Mouse (Mus musculus) hindbrain, embryonic 14.5 days (tissue): ENCODE results near the gene Rbbp4. TPM values are rescaled to one million over a fixed set of nuclear protein-coding genes. Genes with fewer than 3 reads are reported as not detected.
A peak's percentile ranks its signal among the peaks of the same experiment; 100 is the strongest.

Experiments used
- ATAC-seq: fragments of 200-750 bp; cut with Nextera tagmentation; 2 replicates; pipeline ENCODE4 v1.8.0; 2017; ENCODE audit warnings: moderate number of reproducible peaks, mild to moderate bottlenecking, moderate TSS enrichment, moderate library complexity; ENCODE audit not compliant: low FRiP score
- DNase-seq: peaks from one replicate; pipeline ENCODE4 v3.0.0-alpha.2; 2015; ENCODE audit warnings: low spot score
- H3K27ac ChIP-seq: fragments of 300-500 bp; sonication (generic); 2 replicates; pipeline ENCODE4 v1.5.1; 2014; ENCODE audit warnings: mild to moderate bottlenecking, moderate library complexity
- H3K27me3 ChIP-seq: fragments of 300-500 bp; sonication (generic); 2 replicates; pipeline ENCODE4 v1.6.1; 2014; ENCODE audit warnings: mild to moderate bottlenecking, low read length, mixed read lengths; ENCODE audit not compliant: control insufficient read depth, insufficient read depth
- H3K36me3 ChIP-seq: fragments of 300-500 bp; sonication (generic); replicated peaks from 2 replicates; pipeline ENCODE4 v1.6.1; 2014; ENCODE audit not compliant: control insufficient read depth, insufficient read depth
- H3K4me1 ChIP-seq: fragments of 300-500 bp; sonication (generic); replicated peaks from 2 replicates; pipeline ENCODE4 v1.6.1; 2014; ENCODE audit warnings: antibody characterized with exemption, low read length, mixed read lengths; ENCODE audit not compliant: control insufficient read depth, insufficient read depth
- H3K4me2 ChIP-seq: fragments of 300-500 bp; sonication (generic); replicated peaks from 2 replicates; pipeline ENCODE4 v1.6.1; 2014; ENCODE audit warnings: mild to moderate bottlenecking, moderate library complexity
- H3K4me3 ChIP-seq: fragments of 300-500 bp; sonication (generic); replicated peaks from 2 replicates; pipeline ENCODE4 v1.5.1; 2014; ENCODE audit warnings: mild to moderate bottlenecking, low read length
- H3K9ac ChIP-seq: fragments of 300-500 bp; sonication (generic); 2 replicates; pipeline ENCODE4 v1.6.1; 2014
- H3K9me3 ChIP-seq: fragments of 300-500 bp; sonication (generic); 2 replicates; pipeline ENCODE4 v1.6.1; 2016; ENCODE audit warnings: low read length; ENCODE audit not compliant: control insufficient read depth
- WGBS: fragments of 180-500 bp; shearing (Covaris S2); extraction: QIAGEN DNeasy Blood & Tissue Kit; methylation state at CpG from one replicate; pipeline ENCODE4 v1.1.7; 2014; 5-methylcytosine and 5-hydroxymethylcytosine counted together
- polyA plus RNA-seq: library from polyadenylated mRNA; unstranded; fragments of >200 nt; fragmentation: Nextera tagmentation; extraction: Ambion mirVana; gene quantifications from 2 replicates; pipeline ENCODE4 v1.2.1, GENCODE M21; 2014

Gene Rbbp4
- polyA plus RNA-seq: 251 and 261 TPM in 2 replicates

DNA sequence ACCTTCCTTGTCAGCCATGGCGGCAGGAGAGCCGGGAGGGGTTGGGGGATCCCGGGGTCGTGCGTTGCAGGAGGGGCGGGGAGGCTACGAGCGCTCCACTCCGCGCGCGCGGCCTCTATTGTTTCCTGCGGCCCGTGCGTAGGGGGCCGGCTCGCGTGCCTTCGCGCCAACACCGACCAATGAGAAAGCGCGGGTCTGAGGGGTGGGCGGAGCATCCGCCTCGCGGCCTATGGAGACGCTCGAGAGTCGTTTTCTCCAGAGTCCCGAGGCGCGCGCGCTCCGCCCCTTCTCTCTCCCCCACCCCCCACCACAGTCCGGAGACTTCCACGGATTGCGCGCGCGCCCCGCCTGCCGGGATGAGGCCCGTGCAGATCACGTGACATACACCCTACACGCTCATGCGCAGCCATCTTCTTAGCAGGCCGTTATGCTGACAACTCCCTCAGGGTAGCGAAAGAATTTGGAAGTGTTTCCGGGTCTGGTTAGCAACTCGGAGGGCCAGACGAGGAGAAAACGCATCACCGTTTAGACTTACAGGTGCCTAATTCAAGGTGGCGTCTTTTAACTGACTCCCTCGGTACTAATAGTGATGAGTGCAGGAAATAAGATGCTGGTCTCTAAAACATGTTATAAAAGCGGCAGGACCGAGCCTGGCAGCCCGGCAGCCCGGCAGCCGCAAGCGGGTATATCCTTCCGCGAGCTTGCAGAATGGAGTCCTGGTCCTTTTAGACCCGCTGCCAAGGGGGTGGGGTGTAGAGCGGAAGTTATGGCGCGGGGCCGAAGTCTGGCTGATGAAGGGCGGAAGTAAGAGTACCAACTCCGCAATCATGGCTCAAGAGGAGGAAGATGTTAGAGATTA lies at the start of gene Rbbp4, which contains the start of gene Zbtb8os:
Gene Rbbp4, minus strand, starts transcription at position 155 of the 859 bp plus-strand sequence.
Gene Zbtb8os, plus strand, starts transcription at position 480 of the 859 bp plus-strand sequence.
- Histone ChIP-seq H3K9me3 (no peaks in the 10 kb centered on the region), H3K36me3 (peaks cover 25% of the 10 kb centered on the region), H3K4me1 (peaks cover 32% of the 10 kb centered on the region), H3K27me3 (no peaks in the 10 kb centered on the region), H3K27ac (peak within 1 kb of the TSS; percentile 99), H3K4me2 (peak within 1 kb of the TSS; percentile 91), H3K9ac (peak within 1 kb of the TSS; percentile 96), H3K4me3 (peak within 1 kb of the TSS; percentile 98)
- peak; percentile 99 for ATAC-seq
- under 1% methylated on average over 73 of the region's 73 CpGs for WGBS
- peak; percentile 99 for DNase-seq

GRCm38 (mm10) chr4:129384440-129384839 lies 49.3 kb upstream of the Rbbp4 start:
- Histone ChIP-seq H3K27me3 (no peaks in the 10 kb centered on the region), H3K27ac (no peak overlapping the region), H3K4me3 (no peak overlapping the region), H3K4me2 (no peak overlapping the region), H3K9me3 (no peaks in the 10 kb centered on the region), H3K4me1 (no peaks in the 10 kb centered on the region), H3K9ac (no peak overlapping the region), H3K36me3 (no peaks in the 10 kb centered on the region)
- WGBS: 46% methylated on average over 6 of the region's 6 CpGs
- DNase-seq: no peak
- no peak for ATAC-seq

GRCm38 (mm10) chr4:129383586-129383985 lies 48.4 kb upstream of the Rbbp4 start:
- Histone ChIP-seq H3K9ac (no peak overlapping the region), H3K36me3 (no peaks in the 10 kb centered on the region), H3K4me2 (no peak overlapping the region), H3K27me3 (no peaks in the 10 kb centered on the region), H3K9me3 (no peaks in the 10 kb centered on the region), H3K4me3 (no peak overlapping the region), H3K4me1 (no peaks in the 10 kb centered on the region), H3K27ac (no peak overlapping the region)
- WGBS: 92% methylated on average over 3 of the region's 3 CpGs
- DNase-seq: no peak
- ATAC-seq: no peak

DNA sequence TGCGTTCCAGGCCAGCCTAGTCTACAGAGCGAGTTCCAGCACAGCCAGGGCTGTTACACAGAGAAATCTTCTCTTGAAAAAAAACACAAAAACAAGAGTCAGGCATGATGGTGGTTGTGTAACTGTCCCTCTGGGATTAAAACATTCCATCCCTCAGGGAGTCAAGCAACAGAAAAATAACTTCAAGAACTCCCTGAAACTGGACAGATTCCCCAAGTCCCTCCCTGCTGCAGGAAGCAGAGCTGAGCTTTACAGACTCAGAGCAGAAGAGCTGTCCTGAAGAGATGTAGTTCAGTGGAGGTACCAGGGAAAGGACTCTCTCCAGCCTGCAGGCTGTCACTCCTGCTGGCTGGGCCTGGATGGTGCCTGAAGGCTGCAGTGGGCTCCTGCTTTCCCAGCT lies 47.3 kb upstream of the Rbbp4 start:
- Histone ChIP-seq H3K27ac (no peak overlapping the region), H3K27me3 (no peaks in the 10 kb centered on the region), H3K4me2 (no peak overlapping the region), H3K9ac (no peak overlapping the region), H3K9me3 (no peaks in the 10 kb centered on the region), H3K4me3 (no peak overlapping the region), H3K4me1 (no peaks in the 10 kb centered on the region), H3K36me3 (no peaks in the 10 kb centered on the region)
- DNase-seq (no peak), ATAC-seq (no peak)
- 86% methylated on average over 2 of the region's 2 CpGs for WGBS

DNA sequence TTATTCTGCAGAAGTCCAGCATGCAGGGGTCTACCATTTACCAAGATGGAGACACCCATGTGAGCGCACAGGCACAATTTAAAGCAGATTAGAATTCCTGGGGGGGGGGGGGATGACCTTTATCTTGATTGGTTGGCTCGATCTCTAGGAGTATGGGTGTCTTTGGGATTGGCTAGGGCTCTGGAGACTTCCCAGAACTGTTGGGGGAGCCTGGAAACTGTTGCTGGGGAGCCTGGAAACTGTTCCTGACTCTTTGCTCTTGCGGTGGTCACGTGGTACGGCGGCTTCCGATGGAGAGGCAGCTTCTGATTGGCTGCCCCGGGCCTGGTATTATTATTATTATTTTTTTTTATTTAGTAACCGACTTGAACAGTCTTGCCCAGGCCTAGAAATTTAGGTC lies 46.9 kb upstream of the Rbbp4 start:
- Histone ChIP-seq H3K4me1 (no peaks in the 10 kb centered on the region), H3K27ac (no peak overlapping the region), H3K27me3 (no peaks in the 10 kb centered on the region), H3K4me3 (no peak overlapping the region), H3K9ac (no peak overlapping the region), H3K9me3 (no peaks in the 10 kb centered on the region), H3K4me2 (no peak overlapping the region), H3K36me3 (no peaks in the 10 kb centered on the region)
- WGBS: 92% methylated on average over 9 of the region's 9 CpGs
- ATAC-seq: no peak
- DNase-seq: no peak

DNA sequence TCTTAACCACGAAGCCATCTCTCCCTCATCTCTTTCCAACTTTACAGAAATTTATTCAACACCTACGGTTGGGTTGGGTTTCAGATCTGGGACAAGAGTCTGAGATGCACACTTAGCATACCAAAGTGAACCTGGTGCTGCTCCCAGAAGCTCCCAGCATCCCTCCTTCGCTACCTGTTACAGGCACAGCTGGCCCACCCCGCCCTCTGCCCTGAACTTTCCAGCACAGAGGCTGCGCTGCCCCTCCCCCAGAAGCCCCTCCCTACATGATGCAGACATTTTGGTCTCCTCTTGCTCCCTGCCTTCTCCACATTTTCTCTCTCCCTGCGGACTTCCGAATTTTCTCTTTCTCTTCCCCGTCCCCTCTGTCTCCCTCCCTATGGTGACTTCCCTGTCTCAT lies 46.0 kb upstream of the Rbbp4 start:
- DNase-seq (no peak), ATAC-seq (no peak)
- no peaks in the 10 kb centered on the region for H3K36me3 ChIP-seq
- H3K9me3 ChIP-seq: no peaks in the 10 kb centered on the region
- H3K4me2 ChIP-seq: no peak overlapping the region
- no peak overlapping the region for H3K9ac ChIP-seq
- peaks cover 6% of the 10 kb centered on the region for H3K4me1 ChIP-seq
- no peaks in the 10 kb centered on the region for H3K27me3 ChIP-seq
- H3K27ac ChIP-seq: no peak overlapping the region
- WGBS: 83% methylated on average over 8 of the region's 8 CpGs
- H3K4me3 ChIP-seq: no peak overlapping the region

DNA sequence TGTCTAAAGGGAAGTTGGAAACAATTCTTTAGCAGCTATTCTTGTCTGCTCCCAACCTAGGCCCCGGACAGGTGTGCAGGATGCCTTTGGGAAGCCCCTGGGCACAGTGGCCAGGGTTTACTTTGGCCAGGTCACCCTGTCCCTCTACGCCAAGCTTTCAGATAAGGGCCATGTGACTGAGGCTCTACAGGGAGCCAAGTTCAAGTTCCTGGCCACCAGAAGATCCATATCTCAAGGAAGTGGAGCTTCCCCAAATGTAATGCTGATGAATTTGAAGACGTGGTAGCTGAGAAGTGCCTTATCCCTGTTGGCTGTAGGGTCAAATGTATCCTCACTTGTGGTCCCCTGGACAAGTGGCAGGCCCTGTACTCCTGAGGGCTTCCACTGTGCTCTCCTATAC lies 44.6 kb upstream of the Rbbp4 start:
- no peak overlapping the region for H3K27ac ChIP-seq
- no peak overlapping the region for H3K4me3 ChIP-seq
- H3K36me3 ChIP-seq: no peaks in the 10 kb centered on the region
- no peak overlapping the region for H3K9ac ChIP-seq
- peaks cover 6% of the 10 kb centered on the region for H3K4me1 ChIP-seq
- no peaks in the 10 kb centered on the region for H3K27me3 ChIP-seq
- DNase-seq (no peak), ATAC-seq (no peak)
- WGBS: 89% methylated on average over 3 of the region's 3 CpGs
- H3K4me2 ChIP-seq: no peak overlapping the region
- H3K9me3 ChIP-seq: no peaks in the 10 kb centered on the region

DNA sequence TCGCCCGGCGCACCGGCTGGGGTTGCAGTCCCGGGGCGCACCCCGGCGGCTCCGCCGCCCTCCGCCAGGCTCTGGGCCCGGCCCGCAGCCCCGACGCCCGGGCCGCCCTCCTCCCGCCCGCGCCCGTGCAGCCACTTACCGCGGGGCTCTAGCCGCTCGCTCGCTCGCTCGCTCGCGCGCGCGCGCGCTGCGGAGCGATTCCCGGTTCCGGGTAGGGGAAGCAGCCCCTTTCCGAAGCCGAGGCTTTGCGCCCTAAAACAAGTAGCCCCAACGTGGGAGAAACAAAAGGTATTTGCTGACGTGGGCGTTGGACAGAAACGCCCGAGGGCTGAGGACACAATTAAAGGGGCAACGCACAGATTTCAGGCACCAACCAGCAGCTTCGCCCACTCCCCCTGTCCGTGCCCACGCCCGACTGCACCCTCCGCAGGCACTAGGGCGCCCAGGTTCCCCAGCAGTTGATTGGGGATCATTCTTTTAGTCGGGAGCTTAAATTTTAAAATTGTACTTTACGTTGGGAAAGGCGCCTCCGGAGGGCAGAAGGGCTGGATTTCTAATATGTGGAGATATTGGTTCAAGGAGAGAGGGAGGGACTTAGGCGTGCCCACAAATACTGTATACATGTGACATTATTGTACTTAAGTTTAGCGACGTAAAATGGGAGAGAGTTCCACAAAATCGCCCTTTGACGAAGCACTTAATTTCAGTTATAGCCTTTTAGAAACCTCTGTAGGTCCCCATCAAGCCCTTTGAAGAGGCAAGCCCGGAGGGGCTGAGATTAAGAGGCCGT lies 42.6 kb upstream of the Rbbp4 start, which contains the start of gene Zbtb8a:
Gene Zbtb8a, minus strand, starts transcription at position 516 of the 790 bp plus-strand sequence.
- H3K27ac ChIP-seq: peak within 1 kb of the TSS; percentile 91
- H3K4me2 ChIP-seq: peak within 1 kb of the TSS; percentile 63
- H3K9me3 ChIP-seq: no peaks in the 10 kb centered on the region
- peak; percentile 76 for DNase-seq
- no peaks in the 10 kb centered on the region for H3K36me3 ChIP-seq
- H3K27me3 ChIP-seq: no peaks in the 10 kb centered on the region
- 2% methylated on average over 62 of the region's 65 CpGs for WGBS
- ATAC-seq: peak; percentile 68
- H3K9ac ChIP-seq: peak within 1 kb of the TSS; percentile 90
- H3K4me1 ChIP-seq: peaks cover 6% of the 10 kb centered on the region
- H3K4me3 ChIP-seq: peak within 1 kb of the TSS; percentile 86

DNA sequence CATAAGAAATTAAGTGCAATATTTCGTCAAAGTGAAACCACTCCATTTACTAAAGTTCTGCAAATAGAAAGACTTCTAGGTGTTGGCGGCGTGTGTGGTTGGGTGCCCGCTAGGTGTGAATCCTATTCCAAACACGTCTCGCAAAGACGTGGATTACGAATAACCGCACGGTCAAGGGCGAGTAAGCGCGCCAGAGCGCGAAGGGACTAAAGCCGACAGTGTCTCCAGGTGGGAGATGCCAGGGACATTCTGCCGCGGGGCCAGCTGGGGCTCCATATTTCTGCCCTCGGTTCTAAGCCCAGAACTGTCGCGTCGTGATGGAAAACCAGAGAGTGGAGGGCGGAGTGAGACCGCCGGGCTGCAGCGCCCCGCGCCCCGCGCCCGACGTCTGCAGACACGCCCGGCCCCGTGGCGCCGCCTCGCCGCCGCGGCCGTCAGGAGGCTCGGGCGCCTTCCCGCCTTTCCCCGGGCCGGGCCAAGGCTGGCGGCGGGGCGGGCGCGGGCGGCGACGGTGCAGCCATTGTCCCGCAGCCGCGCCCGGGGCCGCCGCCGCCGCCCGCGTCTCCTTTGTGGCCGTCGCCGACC lies 41.9 kb upstream of the Rbbp4 start:
- Histone ChIP-seq H3K9ac (peak overlapping the region; percentile 90), H3K27ac (peak overlapping the region; percentile 91), H3K36me3 (no peaks in the 10 kb centered on the region), H3K4me3 (peak overlapping the region; percentile 86), H3K4me2 (peak overlapping the region; percentile 63), H3K4me1 (peaks cover 6% of the 10 kb centered on the region), H3K27me3 (no peaks in the 10 kb centered on the region), H3K9me3 (no peaks in the 10 kb centered on the region)
- ATAC-seq (peak; percentile 74), DNase-seq (peak; percentile 65)
- WGBS: under 1% methylated on average over 47 of the region's 68 CpGs
